Mouse (Mus musculus): Measurements from ENCODE around the gene Zfp747. TPM values are rescaled to one million over a fixed set of nuclear protein-coding genes. Genes with fewer than 3 reads are reported as not detected.
"Not testable (repeated sequence)": the region's sequence is repeated elsewhere in the genome, so short reads cannot be mapped to it uniquely, and the experiment has no call there.

Zfp747 gene
- total and polyA plus RNA-seq, 2 experiments from 2014 or later: 4.5 to 10.0 TPM

GRCm38 (mm10) chr7:127406002-127406987 lies 30.4 kb upstream of the Zfp747 start, which contains the start of gene Zfp764:
Gene Zfp764 (minus strand): TSS chr7:127406822.
- Histone ChIP-seq H3K9ac (replicated peaks; ENCODE audit: low read length) (peak within 1 kb of the TSS; percentile 65), H3K4me3 (ENCODE audit: low read length) (peak within 1 kb of the TSS; percentile 46), H3K4me2 (ENCODE audit: low read depth, low read length) (peak within 1 kb of the TSS; percentile 72), H3K27ac (peak within 1 kb of the TSS; percentile 82)
- H3K4me1 ChIP-seq (ENCODE audit: insufficient read depth, low read length); H3K36me3 ChIP-seq (ENCODE audit: insufficient read depth, low read length); H3K9me3 ChIP-seq (ENCODE audit: low read length); H3K27me3 ChIP-seq (ENCODE audit: insufficient read depth, low read length): not testable (repeated sequence)
- peak; percentile 88 for TF ChIP-seq CTCF (IDR thresholded peaks at IDR 0.05; ENCODE audit: low read depth)
- ATAC-seq (peak; percentile 92), DNase-seq (ENCODE audit: low spot score) (peak; percentile 93)
- WGBS: 7% methylated on average over 40 of the region's 40 CpGs

GRCm38 (mm10) chr7:127404101-127404500 lies 28.3 kb upstream of the Zfp747 start:
- H3K4me3 ChIP-seq (ENCODE audit: low read length); DNase-seq (ENCODE audit: low spot score); H3K27ac ChIP-seq; ATAC-seq; H3K4me1 ChIP-seq (ENCODE audit: insufficient read depth, low read length); H3K27me3 ChIP-seq (ENCODE audit: insufficient read depth, low read length); H3K9ac ChIP-seq (replicated peaks; ENCODE audit: low read length); H3K4me2 ChIP-seq (ENCODE audit: low read depth, low read length); H3K9me3 ChIP-seq (ENCODE audit: low read length); H3K36me3 ChIP-seq (ENCODE audit: insufficient read depth, low read length): not testable (repeated sequence)
- 98% methylated on average over 6 of the region's 6 CpGs for WGBS

GRCm38 (mm10) chr7:127402980-127403379 lies 27.1 kb upstream of the Zfp747 start:
- ATAC-seq (no peak), DNase-seq (ENCODE audit: low spot score) (no peak)
- H3K4me3 ChIP-seq (ENCODE audit: low read length): no peak overlapping the region
- H3K27me3 ChIP-seq (ENCODE audit: insufficient read depth, low read length): no peaks in the 10 kb centered on the region
- H3K27ac ChIP-seq: no peak overlapping the region
- no peaks in the 10 kb centered on the region for H3K36me3 ChIP-seq (ENCODE audit: insufficient read depth, low read length)
- no peaks in the 10 kb centered on the region for H3K9me3 ChIP-seq (ENCODE audit: low read length)
- 41% methylated on average over 2 of the region's 2 CpGs for WGBS
- H3K4me2 ChIP-seq (ENCODE audit: low read depth, low read length): no peak overlapping the region
- no peak overlapping the region for H3K9ac ChIP-seq (replicated peaks; ENCODE audit: low read length)
- no peaks in the 10 kb centered on the region for H3K4me1 ChIP-seq (ENCODE audit: insufficient read depth, low read length)
- no peak for TF ChIP-seq CTCF (IDR thresholded peaks at IDR 0.05; ENCODE audit: low read depth)

- H3K27ac ChIP-seq: no peak overlapping the region
- no peaks in the 10 kb centered on the region for H3K36me3 ChIP-seq (ENCODE audit: insufficient read depth, low read length)
- no peak overlapping the region for H3K4me2 ChIP-seq (ENCODE audit: low read depth, low read length)
- H3K4me3 ChIP-seq (ENCODE audit: low read length): no peak overlapping the region
- H3K9ac ChIP-seq (replicated peaks; ENCODE audit: low read length): no peak overlapping the region
- no peaks in the 10 kb centered on the region for H3K9me3 ChIP-seq (ENCODE audit: low read length)
- ATAC-seq (no peak), DNase-seq (ENCODE audit: low spot score) (no peak)
- no peak for TF ChIP-seq CTCF (IDR thresholded peaks at IDR 0.05; ENCODE audit: low read depth)
- no peaks in the 10 kb centered on the region for H3K27me3 ChIP-seq (ENCODE audit: insufficient read depth, low read length)
- WGBS: 62% methylated on average over 3 of the region's 3 CpGs
- no peaks in the 10 kb centered on the region for H3K4me1 ChIP-seq (ENCODE audit: insufficient read depth, low read length)
These were observed 24.5 kb upstream of the Zfp747 start for GRCm38 (mm10) chr7:127400355-127400754.

- DNase-seq (ENCODE audit: low spot score): no peak
- TF ChIP-seq CTCF (IDR thresholded peaks at IDR 0.05; ENCODE audit: low read depth): no peak
- Histone ChIP-seq H3K4me1 (ENCODE audit: insufficient read depth, low read length) (0 out of 2 replicates have a peak, but pooled peaks cover 5% of the 10 kb centered on the region), H3K27me3 (ENCODE audit: insufficient read depth, low read length) (no peaks in the 10 kb centered on the region), H3K9me3 (ENCODE audit: low read length) (no peaks in the 10 kb centered on the region), H3K9ac (replicated peaks; ENCODE audit: low read length) (peak overlapping the region; percentile 90), H3K36me3 (ENCODE audit: insufficient read depth, low read length) (no peaks in the 10 kb centered on the region), H3K4me2 (ENCODE audit: low read depth, low read length) (peak overlapping the region; percentile 81), H3K27ac (peak overlapping the region; percentile 62), H3K4me3 (ENCODE audit: low read length) (peak overlapping the region; percentile 71)
- ATAC-seq: no peak; the same call in 1 of the 2 replicates
- 17% methylated on average over 7 of the region's 7 CpGs for WGBS
These were observed 18.1 kb upstream of the Zfp747 start for GRCm38 (mm10) chr7:127393944-127394333.

GRCm38 (mm10) chr7:127393157-127393943 lies 17.5 kb upstream of the Zfp747 start, which contains the start of gene E430018J23Rik:
Gene E430018J23Rik (minus strand): TSS chr7:127393629.
- Histone ChIP-seq H3K4me2 (ENCODE audit: low read depth, low read length) (peak within 1 kb of the TSS; percentile 81), H3K9ac (replicated peaks; ENCODE audit: low read length) (peak within 1 kb of the TSS; percentile 90), H3K4me3 (ENCODE audit: low read length) (peak within 1 kb of the TSS; percentile 71), H3K27ac (peak within 1 kb of the TSS; percentile 89), H3K4me1 (ENCODE audit: insufficient read depth, low read length) (0 out of 2 replicates have a peak, but pooled peaks cover 5% of the 10 kb centered on the region), H3K9me3 (ENCODE audit: low read length) (no peaks in the 10 kb centered on the region), H3K36me3 (ENCODE audit: insufficient read depth, low read length) (no peaks in the 10 kb centered on the region), H3K27me3 (ENCODE audit: insufficient read depth, low read length) (no peaks in the 10 kb centered on the region)
- under 1% methylated on average over 45 of the region's 45 CpGs for WGBS
- ATAC-seq (peak; percentile 96), DNase-seq (ENCODE audit: low spot score) (peak; percentile 99)
- TF ChIP-seq CTCF (IDR thresholded peaks at IDR 0.05; ENCODE audit: low read depth): no peak
